Mouse (Mus musculus) stomach, embryonic 16.5 days (tissue): ENCODE data around the gene Naa50. TPM values are rescaled to one million over a fixed set of nuclear protein-coding genes. Genes with fewer than 3 reads are reported as not detected.

Source experiments
- ATAC-seq: fragments of 200-750 bp; cut with Nextera tagmentation; 2 replicates; pipeline ENCODE4 v1.8.0; 2017; ENCODE audit warnings: moderate number of reproducible peaks, moderate TSS enrichment; ENCODE audit not compliant: insufficient read depth, low FRiP score
- H3K27ac ChIP-seq: fragments of 300-500 bp; sonication (generic); 2 replicates; pipeline ENCODE4 v1.5.1; 2014; ENCODE audit warnings: low read length
- H3K27me3 ChIP-seq: fragments of 300-500 bp; sonication (generic); 2 replicates; pipeline ENCODE4 v1.6.1; 2014; ENCODE audit warnings: low read length, control low read depth, mixed read lengths; ENCODE audit not compliant: control insufficient read depth, insufficient read depth
- H3K36me3 ChIP-seq: fragments of 300-500 bp; sonication (generic); 2 replicates; pipeline ENCODE4 v1.6.1; 2014; ENCODE audit warnings: low read length; ENCODE audit not compliant: control insufficient read depth, insufficient read depth
- H3K4me1 ChIP-seq: fragments of 300-500 bp; sonication (generic); 2 replicates; pipeline ENCODE4 v1.6.1; 2014; ENCODE audit warnings: low read length, control low read depth, mixed read lengths; ENCODE audit not compliant: control insufficient read depth, insufficient read depth
- H3K4me2 ChIP-seq: fragments of 300-500 bp; sonication (generic); 2 replicates; pipeline ENCODE4 v1.6.1; 2014; ENCODE audit warnings: low read depth, low read length, mixed read lengths
- H3K4me3 ChIP-seq: fragments of 300-500 bp; sonication (generic); replicated peaks from 2 replicates; pipeline ENCODE4 v1.5.1; 2014; ENCODE audit warnings: mild to moderate bottlenecking, low read length
- H3K9ac ChIP-seq: fragments of 300-500 bp; sonication (generic); 2 replicates; pipeline ENCODE4 v1.6.1; 2014; ENCODE audit warnings: low read length
- H3K9me3 ChIP-seq: fragments of 300-500 bp; sonication (generic); replicated peaks from 2 replicates; pipeline ENCODE4 v1.6.1; 2016; ENCODE audit warnings: low read length, control low read depth; ENCODE audit not compliant: control insufficient read depth
- WGBS: fragments of 180-500 bp; shearing (Covaris S2); extraction: QIAGEN DNeasy Blood & Tissue Kit; methylation state at CpG from one replicate; pipeline ENCODE4 v1.1.7; 2014; 5-methylcytosine and 5-hydroxymethylcytosine counted together
- polyA plus RNA-seq: library from polyadenylated mRNA; unstranded; fragments of >200 nt; fragmentation: Nextera tagmentation; extraction: Ambion mirVana; gene quantifications from 2 replicates; pipeline ENCODE4 v1.2.1, GENCODE M21; 2015

The Naa50 gene
- polyA plus RNA-seq, 1 experiment from 2014 or later: 107 TPM

DNA sequence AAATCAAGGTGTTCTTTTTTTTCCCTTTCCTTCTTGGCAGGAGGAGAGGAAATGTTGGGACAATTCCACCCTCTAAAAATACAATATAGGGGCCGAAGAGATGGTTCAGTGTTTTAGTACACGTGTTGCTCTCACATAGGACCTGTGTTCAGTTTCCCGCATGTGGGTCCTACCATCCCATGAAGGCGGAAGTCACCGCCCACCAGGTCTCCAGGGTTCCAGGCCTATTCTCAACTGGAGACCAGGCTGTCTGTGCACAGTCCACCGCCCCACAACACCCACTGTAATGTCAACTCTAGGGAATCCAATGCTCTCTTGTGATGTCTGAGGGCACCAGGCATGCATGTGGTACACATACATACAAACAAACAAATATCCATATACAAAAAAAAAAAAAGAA lies 17.5 kb upstream of the Naa50 start:
- no peak overlapping the region for H3K4me2 ChIP-seq
- H3K4me3 ChIP-seq: no peak overlapping the region
- no peak overlapping the region for H3K9ac ChIP-seq
- WGBS: 87% methylated on average over 6 of the region's 6 CpGs
- no peaks in the 10 kb centered on the region for H3K36me3 ChIP-seq
- H3K27me3 ChIP-seq: no peaks in the 10 kb centered on the region
- peaks cover 3% of the 10 kb centered on the region; the same call in 1 of the 2 replicates for H3K4me1 ChIP-seq
- no peaks in the 10 kb centered on the region for H3K9me3 ChIP-seq
- no peak overlapping the region for H3K27ac ChIP-seq
- ATAC-seq: no peak

GRCm38 (mm10) chr16:44122574-44122973 lies 17.1 kb upstream of the Naa50 start:
- no peaks in the 10 kb centered on the region for H3K27me3 ChIP-seq
- peaks cover 3% of the 10 kb centered on the region; the same call in 1 of the 2 replicates for H3K4me1 ChIP-seq
- H3K27ac ChIP-seq: no peak overlapping the region
- H3K4me2 ChIP-seq: no peak overlapping the region
- WGBS: 74% methylated on average over 6 of the region's 6 CpGs
- no peaks in the 10 kb centered on the region for H3K36me3 ChIP-seq
- ATAC-seq: no peak
- H3K9me3 ChIP-seq: no peaks in the 10 kb centered on the region
- H3K9ac ChIP-seq: no peak overlapping the region
- H3K4me3 ChIP-seq: no peak overlapping the region

- H3K9ac ChIP-seq: no peak overlapping the region
- H3K4me2 ChIP-seq: no peak overlapping the region
- no peaks in the 10 kb centered on the region for H3K9me3 ChIP-seq
- no peaks in the 10 kb centered on the region for H3K27me3 ChIP-seq
- H3K36me3 ChIP-seq: no peaks in the 10 kb centered on the region
- WGBS: 69% methylated on average over 7 of the region's 7 CpGs
- no peak overlapping the region for H3K4me3 ChIP-seq
- no peak for ATAC-seq
- H3K27ac ChIP-seq: no peak overlapping the region
- H3K4me1 ChIP-seq: peaks cover 3% of the 10 kb centered on the region; the same call in 1 of the 2 replicates
These were observed 16.5 kb upstream of the Naa50 start for GRCm38 (mm10) chr16:44122982-44123725.

DNA sequence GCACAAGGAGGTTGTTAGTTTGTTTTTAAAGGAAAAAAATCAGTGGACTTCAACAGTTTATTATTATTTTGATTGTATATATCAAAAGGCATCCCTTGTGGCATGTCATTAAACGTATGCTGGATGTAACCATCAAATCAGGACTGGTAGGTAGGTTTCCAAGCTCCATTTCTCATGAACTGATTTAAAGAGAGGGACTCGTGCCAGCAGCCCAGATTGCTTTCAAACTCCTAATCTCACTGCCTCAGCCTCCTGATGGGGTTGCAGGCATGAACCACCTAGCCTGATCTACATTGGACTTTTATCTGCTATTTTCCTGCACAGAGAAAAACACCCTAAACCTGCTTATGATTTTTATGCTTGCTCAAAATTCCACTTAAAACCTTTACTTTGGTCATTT lies 15.8 kb upstream of the Naa50 start:
- H3K4me1 ChIP-seq: no peaks in the 10 kb centered on the region
- no peaks in the 10 kb centered on the region for H3K27me3 ChIP-seq
- WGBS: 79% methylated on average over 2 of the region's 2 CpGs

DNA sequence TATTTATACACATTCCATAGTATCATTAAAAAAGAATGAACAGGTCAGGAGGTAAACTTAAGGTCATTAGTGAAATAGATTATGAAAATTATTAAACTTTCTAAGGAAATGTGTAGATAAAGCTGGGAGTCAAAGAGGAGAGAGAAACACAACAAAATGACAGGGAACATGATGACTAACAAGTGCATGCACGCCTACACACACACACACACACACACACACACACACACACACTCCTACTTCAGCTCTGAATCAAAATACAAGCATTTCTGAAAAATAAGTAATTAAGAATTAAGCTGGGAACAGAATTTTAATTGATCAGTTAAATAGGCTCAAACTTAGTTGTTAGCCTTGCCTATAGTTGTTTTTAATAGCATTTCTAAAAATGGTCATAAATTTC lies 14.9 kb upstream of the Naa50 start:
- WGBS: 90% methylated on average over 1 of the region's 1 CpGs
- Histone ChIP-seq H3K27me3 (no peaks in the 10 kb centered on the region), H3K27ac (no peak overlapping the region), H3K36me3 (no peaks in the 10 kb centered on the region), H3K4me3 (no peak overlapping the region), H3K9ac (no peak overlapping the region), H3K4me1 (no peaks in the 10 kb centered on the region), H3K4me2 (no peak overlapping the region), H3K9me3 (no peaks in the 10 kb centered on the region)
- no peak for ATAC-seq

More for the DNA sequence above, 15.8 kb upstream of the Naa50 start:
- H3K9me3 ChIP-seq: no peaks in the 10 kb centered on the region
- no peak overlapping the region for H3K4me3 ChIP-seq
- no peak overlapping the region for H3K27ac ChIP-seq
- no peak for ATAC-seq
- no peak overlapping the region for H3K4me2 ChIP-seq
- H3K9ac ChIP-seq: no peak overlapping the region
- no peaks in the 10 kb centered on the region for H3K36me3 ChIP-seq

DNA sequence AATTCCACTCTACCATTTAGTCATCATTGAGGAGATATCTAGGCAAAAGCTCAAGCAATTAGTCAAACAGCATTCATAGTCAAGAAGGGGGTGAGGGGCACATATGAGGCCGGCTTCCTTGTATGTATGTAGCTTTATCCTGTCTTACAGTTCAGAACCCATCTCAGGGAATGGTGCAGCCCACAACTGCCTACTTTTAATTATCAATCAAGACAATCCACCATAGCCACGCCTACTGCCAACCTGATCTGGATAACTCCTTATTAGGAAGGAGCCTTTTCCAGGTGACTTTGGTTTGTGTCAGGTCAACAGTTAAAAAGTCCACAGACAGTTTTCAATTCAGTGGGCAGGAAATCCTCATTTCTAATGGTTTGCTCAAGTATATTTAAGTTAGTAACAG lies 14.2 kb upstream of the Naa50 start:
- no peak for ATAC-seq
- no peak overlapping the region for H3K9ac ChIP-seq
- no peaks in the 10 kb centered on the region for H3K36me3 ChIP-seq
- H3K27me3 ChIP-seq: no peaks in the 10 kb centered on the region
- WGBS: 77% methylated on average over 2 of the region's 2 CpGs
- no peaks in the 10 kb centered on the region for H3K9me3 ChIP-seq
- H3K27ac ChIP-seq: no peak overlapping the region
- no peak overlapping the region for H3K4me2 ChIP-seq
- no peaks in the 10 kb centered on the region for H3K4me1 ChIP-seq
- no peak overlapping the region for H3K4me3 ChIP-seq

GRCm38 (mm10) chr16:44126437-44126836 lies 13.2 kb upstream of the Naa50 start:
- WGBS: 49% methylated on average over 4 of the region's 4 CpGs
- no peaks in the 10 kb centered on the region for H3K27me3 ChIP-seq
- H3K4me1 ChIP-seq: no peaks in the 10 kb centered on the region
- H3K4me2 ChIP-seq: no peak overlapping the region
- H3K4me3 ChIP-seq: no peak overlapping the region
- H3K27ac ChIP-seq: no peak overlapping the region
- H3K36me3 ChIP-seq: no peaks in the 10 kb centered on the region
- no peaks in the 10 kb centered on the region for H3K9me3 ChIP-seq
- no peak overlapping the region for H3K9ac ChIP-seq
- no peak for ATAC-seq

- no peak overlapping the region for H3K4me3 ChIP-seq
- no peaks in the 10 kb centered on the region for H3K27me3 ChIP-seq
- no peaks in the 10 kb centered on the region for H3K4me1 ChIP-seq
- 80% methylated on average over 4 of the region's 4 CpGs for WGBS
- no peak overlapping the region for H3K4me2 ChIP-seq
- H3K9ac ChIP-seq: no peak overlapping the region
- no peaks in the 10 kb centered on the region for H3K36me3 ChIP-seq
- no peak for ATAC-seq
- no peak overlapping the region for H3K27ac ChIP-seq
- no peaks in the 10 kb centered on the region for H3K9me3 ChIP-seq
These were observed 7.3 kb upstream of the Naa50 start for GRCm38 (mm10) chr16:44132300-44132699.

DNA sequence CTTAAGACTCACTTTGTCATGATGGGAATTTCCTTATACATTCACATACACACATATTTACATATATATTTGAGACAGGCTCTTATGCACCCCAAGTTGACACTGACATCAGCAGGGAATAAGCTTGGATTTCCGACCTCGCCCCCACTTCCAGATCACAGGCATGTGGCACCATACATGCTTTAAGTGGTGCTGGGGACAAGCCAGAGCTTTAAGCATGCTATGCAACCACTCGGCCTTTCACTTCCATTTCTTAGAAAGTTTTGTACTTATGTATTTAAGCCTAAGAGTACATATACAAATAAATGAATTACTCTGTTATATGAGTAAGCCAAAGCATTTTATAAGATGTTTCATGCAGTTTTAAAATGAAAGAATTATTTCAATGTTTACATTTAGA lies 6.4 kb upstream of the Naa50 start:
- WGBS: 65% methylated on average over 3 of the region's 3 CpGs
- ATAC-seq: no peak
- Histone ChIP-seq H3K4me3 (no peak overlapping the region), H3K27ac (no peak overlapping the region), H3K36me3 (no peaks in the 10 kb centered on the region), H3K4me1 (peaks cover 5% of the 10 kb centered on the region; the same call in 1 of the 2 replicates), H3K9me3 (no peaks in the 10 kb centered on the region), H3K27me3 (no peaks in the 10 kb centered on the region), H3K9ac (no peak overlapping the region), H3K4me2 (no peak overlapping the region)
